Mouse (Mus musculus) hindbrain, embryonic 12.5 days (tissue): ENCODE results near the gene Drd3. TPM values are rescaled to one million over a fixed set of nuclear protein-coding genes. Genes with fewer than 3 reads are reported as not detected.

ENCODE experiments used
- ATAC-seq: fragments of 200-750 bp; cut with Nextera tagmentation; 2 replicates; pipeline ENCODE4 v1.8.0; 2017; ENCODE audit warnings: moderate TSS enrichment; ENCODE audit not compliant: low FRiP score
- H3K27ac ChIP-seq: fragments of 300-500 bp; sonication (generic); 2 replicates; pipeline ENCODE4 v1.5.1; 2016; ENCODE audit warnings: mild to moderate bottlenecking
- H3K27me3 ChIP-seq: fragments of 300-500 bp; sonication (generic); 2 replicates; pipeline ENCODE4 v1.6.1; 2016; ENCODE audit warnings: mild to moderate bottlenecking
- H3K36me3 ChIP-seq: fragments of 300-500 bp; sonication (generic); 2 replicates; pipeline ENCODE4 v1.6.1; 2016; ENCODE audit warnings: mild to moderate bottlenecking
- H3K4me1 ChIP-seq: fragments of 300-500 bp; sonication (generic); 2 replicates; pipeline ENCODE4 v1.6.1; 2016
- H3K4me2 ChIP-seq: fragments of 300-500 bp; sonication (generic); replicated peaks from 2 replicates; pipeline ENCODE4 v1.6.1; 2016; ENCODE audit warnings: mild to moderate bottlenecking
- H3K4me3 ChIP-seq: fragments of 300-500 bp; sonication (generic); 2 replicates; pipeline ENCODE4 v1.5.1; 2016; ENCODE audit warnings: mild to moderate bottlenecking
- H3K9ac ChIP-seq: fragments of 300-500 bp; sonication (generic); 2 replicates; pipeline ENCODE4 v1.6.1; 2016; ENCODE audit warnings: mild to moderate bottlenecking, moderate library complexity
- H3K9me3 ChIP-seq: fragments of 300-500 bp; sonication (generic); replicated peaks from 2 replicates; pipeline ENCODE4 v1.6.1; 2016; ENCODE audit warnings: mild to moderate bottlenecking
- WGBS: fragments of 180-500 bp; shearing (Covaris S2); methylation state at CpG from one replicate; pipeline ENCODE4 v1.1.7; 2016; 5-methylcytosine and 5-hydroxymethylcytosine counted together
- polyA plus RNA-seq: library from polyadenylated mRNA; unstranded; fragments of >200 nt; fragmentation: Nextera tagmentation; extraction: Ambion mirVana; gene quantifications from 2 replicates; pipeline ENCODE4 v1.2.1, GENCODE M21; 2016

Gene Drd3
- polyA plus RNA-seq, 1 experiment from 2014 or later = not detected

GRCm38 (mm10) chr16:43804364-43804763 is 50.5 kb downstream of the Drd3 start:
- Histone ChIP-seq H3K4me1 (peaks cover 20% of the 10 kb centered on the region), H3K36me3 (no peaks in the 10 kb centered on the region), H3K4me2 (no peak overlapping the region), H3K27ac (no peak overlapping the region), H3K9ac (no peak overlapping the region), H3K9me3 (no peaks in the 10 kb centered on the region), H3K27me3 (no peaks in the 10 kb centered on the region), H3K4me3 (no peak overlapping the region)
- no peak for ATAC-seq
- WGBS = 91% methylated on average over 6 of the region's 6 CpGs

- Histone ChIP-seq H3K36me3 (no peaks in the 10 kb centered on the region), H3K9me3 (no peaks in the 10 kb centered on the region), H3K4me3 (no peak overlapping the region), H3K4me1 (no peaks in the 10 kb centered on the region), H3K4me2 (no peak overlapping the region), H3K9ac (no peak overlapping the region), H3K27me3 (no peaks in the 10 kb centered on the region), H3K27ac (no peak overlapping the region)
- no peak for ATAC-seq
- 73% methylated on average over 16 of the region's 16 CpGs for WGBS
Observed at GRCm38 (mm10) chr16:43807048-43807447, 53.2 kb downstream of the Drd3 start.

- no peak overlapping the region for H3K4me3 ChIP-seq
- no peak for ATAC-seq
- H3K9me3 ChIP-seq = no peaks in the 10 kb centered on the region
- H3K4me2 ChIP-seq = no peak overlapping the region
- no peak overlapping the region for H3K9ac ChIP-seq
- H3K27me3 ChIP-seq = no peaks in the 10 kb centered on the region
- 94% methylated on average over 2 of the region's 2 CpGs for WGBS
- H3K27ac ChIP-seq = no peak overlapping the region
- H3K36me3 ChIP-seq = no peaks in the 10 kb centered on the region
- no peaks in the 10 kb centered on the region for H3K4me1 ChIP-seq
Observed at GRCm38 (mm10) chr16:43809429-43809828, 55.6 kb downstream of the Drd3 start.

- Histone ChIP-seq H3K4me1 (no peaks in the 10 kb centered on the region; the same call in 1 of the 2 replicates), H3K27me3 (no peaks in the 10 kb centered on the region), H3K9me3 (no peaks in the 10 kb centered on the region), H3K36me3 (no peaks in the 10 kb centered on the region), H3K9ac (no peak overlapping the region), H3K27ac (no peak overlapping the region), H3K4me3 (no peak overlapping the region), H3K4me2 (no peak overlapping the region)
- ATAC-seq = no peak
- WGBS = 82% methylated on average over 1 of the region's 1 CpGs
Observed at GRCm38 (mm10) chr16:43811402-43811801, 57.6 kb downstream of the Drd3 start.

GRCm38 (mm10) chr16:43814644-43815043 is 60.8 kb downstream of the Drd3 start:
- WGBS = 38% methylated on average over 4 of the region's 4 CpGs
- Histone ChIP-seq H3K27ac (no peak overlapping the region), H3K36me3 (no peaks in the 10 kb centered on the region), H3K4me3 (no peak overlapping the region), H3K4me1 (no peaks in the 10 kb centered on the region; the same call in 1 of the 2 replicates), H3K4me2 (no peak overlapping the region), H3K9me3 (no peaks in the 10 kb centered on the region), H3K9ac (no peak overlapping the region), H3K27me3 (no peaks in the 10 kb centered on the region)
- ATAC-seq = no peak

- Histone ChIP-seq H3K4me2 (no peak overlapping the region), H3K4me3 (no peak overlapping the region), H3K36me3 (no peaks in the 10 kb centered on the region), H3K9me3 (no peaks in the 10 kb centered on the region), H3K27ac (no peak overlapping the region), H3K9ac (no peak overlapping the region), H3K27me3 (no peaks in the 10 kb centered on the region), H3K4me1 (no peaks in the 10 kb centered on the region; the same call in 1 of the 2 replicates)
- WGBS = 77% methylated on average over 4 of the region's 5 CpGs
- no peak for ATAC-seq
Observed at GRCm38 (mm10) chr16:43816321-43816720, 62.5 kb downstream of the Drd3 start.

- no peak for ATAC-seq
- H3K27ac ChIP-seq = no peak overlapping the region
- 95% methylated on average over 6 of the region's 6 CpGs for WGBS
- no peak overlapping the region for H3K4me2 ChIP-seq
- H3K9me3 ChIP-seq = no peaks in the 10 kb centered on the region
- no peaks in the 10 kb centered on the region; the same call in 1 of the 2 replicates for H3K4me1 ChIP-seq
- no peaks in the 10 kb centered on the region for H3K27me3 ChIP-seq
- H3K4me3 ChIP-seq = no peak overlapping the region
- H3K36me3 ChIP-seq = no peaks in the 10 kb centered on the region
- H3K9ac ChIP-seq = no peak overlapping the region
Observed at GRCm38 (mm10) chr16:43818404-43818803, 64.6 kb downstream of the Drd3 start.

GRCm38 (mm10) chr16:43827492-43827891 is 73.7 kb downstream of the Drd3 start:
- no peak overlapping the region for H3K4me3 ChIP-seq
- no peaks in the 10 kb centered on the region for H3K27me3 ChIP-seq
- no peak overlapping the region for H3K27ac ChIP-seq
- H3K4me2 ChIP-seq = no peak overlapping the region
- no peak overlapping the region for H3K9ac ChIP-seq
- H3K4me1 ChIP-seq = no peaks in the 10 kb centered on the region
- WGBS = 64% methylated on average over 3 of the region's 3 CpGs
- no peak for ATAC-seq
- H3K9me3 ChIP-seq = no peaks in the 10 kb centered on the region
- no peaks in the 10 kb centered on the region for H3K36me3 ChIP-seq

GRCm38 (mm10) chr16:43831957-43832356 is 78.1 kb downstream of the Drd3 start:
- Histone ChIP-seq H3K4me2 (no peak overlapping the region), H3K4me3 (no peak overlapping the region), H3K27ac (no peak overlapping the region), H3K4me1 (no peaks in the 10 kb centered on the region), H3K9ac (no peak overlapping the region), H3K27me3 (no peaks in the 10 kb centered on the region), H3K36me3 (no peaks in the 10 kb centered on the region), H3K9me3 (no peaks in the 10 kb centered on the region)
- no peak for ATAC-seq
- whole genome bisulfite sequencing = 95% methylated on average over 2 of the region's 2 CpGs

- no peaks in the 10 kb centered on the region for H3K9me3 ChIP-seq
- WGBS = 89% methylated on average over 1 of the region's 1 CpGs
- no peak for ATAC-seq
- H3K4me2 ChIP-seq = no peak overlapping the region
- no peak overlapping the region for H3K9ac ChIP-seq
- H3K4me3 ChIP-seq = no peak overlapping the region
- no peaks in the 10 kb centered on the region for H3K4me1 ChIP-seq
- no peak overlapping the region for H3K27ac ChIP-seq
- no peaks in the 10 kb centered on the region for H3K36me3 ChIP-seq
- H3K27me3 ChIP-seq = no peaks in the 10 kb centered on the region
Observed at GRCm38 (mm10) chr16:43841236-43841635, 87.4 kb downstream of the Drd3 start.

- Histone ChIP-seq H3K4me3 (no peak overlapping the region), H3K36me3 (no peaks in the 10 kb centered on the region), H3K9ac (no peak overlapping the region), H3K4me1 (no peaks in the 10 kb centered on the region), H3K9me3 (no peaks in the 10 kb centered on the region), H3K27ac (no peak overlapping the region), H3K27me3 (no peaks in the 10 kb centered on the region), H3K4me2 (no peak overlapping the region)
- 81% methylated on average over 1 of the region's 1 CpGs for WGBS
- ATAC-seq = no peak
Observed at GRCm38 (mm10) chr16:43849839-43850238, 96.0 kb downstream of the Drd3 start.

GRCm38 (mm10) chr16:43858941-43859476 is 105.2 kb downstream of the Drd3 start:
- Histone ChIP-seq H3K36me3 (peaks cover 19% of the 10 kb centered on the region), H3K4me3 (no peak overlapping the region), H3K4me1 (no peaks in the 10 kb centered on the region), H3K27me3 (no peaks in the 10 kb centered on the region), H3K27ac (no peak overlapping the region), H3K4me2 (no peak overlapping the region), H3K9me3 (no peaks in the 10 kb centered on the region), H3K9ac (no peak overlapping the region)
- 87% methylated on average over 5 of the region's 5 CpGs for WGBS
- ATAC-seq = no peak

GRCm38 (mm10) chr16:43860624-43861023 is 106.8 kb downstream of the Drd3 start:
- WGBS = 80% methylated on average over 6 of the region's 6 CpGs
- no peaks in the 10 kb centered on the region for H3K27me3 ChIP-seq
- H3K4me3 ChIP-seq = no peak overlapping the region
- H3K27ac ChIP-seq = no peak overlapping the region
- no peak overlapping the region for H3K9ac ChIP-seq
- no peaks in the 10 kb centered on the region for H3K4me1 ChIP-seq
- no peaks in the 10 kb centered on the region for H3K9me3 ChIP-seq
- no peak overlapping the region for H3K4me2 ChIP-seq
- no peak for ATAC-seq
- peaks cover 23% of the 10 kb centered on the region for H3K36me3 ChIP-seq
